Mouse (Mus musculus) layer of hippocampus, adult 9-11 months (tissue): ENCODE results near the gene Supv3l1.
"Not testable (repeated sequence)": the region's sequence is repeated elsewhere in the genome, so short reads cannot be mapped to it uniquely, and the experiment has no call there.

ENCODE experiments used
- DNase-seq: peaks from one replicate; pipeline ENCODE4 v3.0.0; 2022

Gene Supv3l1

GRCm38 (mm10) chr10:62449364-62450279 lies at the start of gene Supv3l1, which contains the start of gene 4930507D05Rik:
Gene Supv3l1, minus strand, starts transcription at chr10:62449738.
Gene 4930507D05Rik, plus strand, starts transcription at chr10:62449489.
- DNase-seq = peak; percentile 92

GRCm38 (mm10) chr10:62491681-62492080 lies 42.1 kb upstream of the Supv3l1 start:
- DNase-seq = not testable (repeated sequence)

- no peak for DNase-seq
These were observed 38.7 kb upstream of the Supv3l1 start for GRCm38 (mm10) chr10:62488266-62488665.

- DNase-seq = peak; percentile 99
These were observed 37.3 kb upstream of the Supv3l1 start, which contains the start of gene Vps26a for GRCm38 (mm10) chr10:62486618-62487415. Gene Vps26a, minus strand, starts transcription at chr10:62486805.

DNA sequence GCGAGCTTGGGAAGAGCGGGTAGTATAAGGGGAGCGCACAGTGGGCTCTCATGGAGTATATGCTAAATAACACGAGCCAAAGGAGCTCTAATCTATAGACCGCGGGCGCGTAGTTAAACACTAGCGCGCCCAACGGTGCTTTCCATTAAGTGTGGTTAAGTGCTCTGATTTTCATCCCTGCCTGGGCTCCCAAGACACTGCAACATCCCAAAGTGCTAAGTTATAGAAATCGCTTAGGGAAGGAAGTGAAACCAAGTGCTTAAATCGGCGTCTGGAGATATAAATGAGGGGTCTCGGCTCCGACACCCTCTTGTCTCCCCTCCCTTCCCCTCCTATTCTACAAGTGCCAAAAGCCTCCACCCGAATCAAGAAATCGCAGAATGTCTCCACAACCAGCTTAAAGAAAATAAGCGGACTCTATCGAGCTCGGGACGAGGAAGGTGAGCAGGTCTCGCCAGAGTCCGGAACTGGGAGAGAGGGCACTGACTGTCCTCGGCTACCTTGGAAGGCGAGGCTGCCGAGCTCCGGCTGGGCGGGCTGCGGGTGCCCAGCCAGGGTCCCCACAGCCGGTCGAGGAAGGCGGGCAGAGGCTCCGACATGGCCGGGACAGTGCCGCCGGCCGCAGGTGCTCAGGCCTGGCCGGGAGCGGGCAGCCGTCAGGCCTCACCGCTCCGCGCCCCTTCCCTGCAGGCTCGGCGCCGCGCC lies 36.5 kb upstream of the Supv3l1 start:
- DNase-seq = no peak

GRCm38 (mm10) chr10:62481108-62481852 lies 31.7 kb upstream of the Supv3l1 start:
- no peak for DNase-seq

- no peak for DNase-seq
These were observed 27.4 kb upstream of the Supv3l1 start for GRCm38 (mm10) chr10:62476980-62477379.

DNA sequence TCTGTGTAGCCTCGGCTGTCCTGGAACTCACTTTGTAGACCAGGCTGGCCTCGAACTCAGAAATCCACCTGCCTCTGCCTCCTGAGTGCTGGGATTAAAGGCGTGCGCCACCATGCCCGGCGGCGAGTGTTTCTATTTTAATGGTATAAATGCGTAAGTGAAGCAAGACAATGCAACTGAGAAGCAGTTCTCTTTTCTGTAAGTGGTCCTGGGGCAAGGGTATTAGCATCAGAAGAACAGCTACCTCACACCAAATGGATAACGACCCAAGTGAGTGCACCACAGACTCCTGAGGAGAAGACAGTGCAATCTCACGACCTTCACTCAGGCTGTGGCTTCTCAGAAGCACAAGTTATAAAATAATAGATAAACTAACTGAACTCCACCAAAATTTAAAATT lies 25.4 kb upstream of the Supv3l1 start:
- DNase-seq = no peak

DNA sequence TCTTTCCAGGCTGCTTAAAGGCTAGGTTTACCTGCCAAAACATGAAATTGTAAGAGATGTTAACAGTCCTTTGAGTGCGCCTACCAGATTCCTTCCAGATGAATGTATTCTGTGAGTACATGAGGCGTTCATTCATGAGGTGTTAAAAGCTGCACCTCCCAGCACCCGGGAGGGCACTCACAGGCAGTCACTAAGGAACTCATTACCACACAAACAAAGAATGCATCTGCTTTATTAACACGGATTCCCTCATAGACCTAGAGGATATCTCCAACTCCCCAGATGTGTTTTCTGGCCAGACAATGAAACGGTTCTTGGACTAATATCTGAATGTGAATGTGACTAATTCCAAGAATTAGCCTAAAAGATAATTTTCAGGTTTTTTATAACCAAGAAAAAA lies 21.6 kb upstream of the Supv3l1 start:
- DNase-seq = no peak

DNA sequence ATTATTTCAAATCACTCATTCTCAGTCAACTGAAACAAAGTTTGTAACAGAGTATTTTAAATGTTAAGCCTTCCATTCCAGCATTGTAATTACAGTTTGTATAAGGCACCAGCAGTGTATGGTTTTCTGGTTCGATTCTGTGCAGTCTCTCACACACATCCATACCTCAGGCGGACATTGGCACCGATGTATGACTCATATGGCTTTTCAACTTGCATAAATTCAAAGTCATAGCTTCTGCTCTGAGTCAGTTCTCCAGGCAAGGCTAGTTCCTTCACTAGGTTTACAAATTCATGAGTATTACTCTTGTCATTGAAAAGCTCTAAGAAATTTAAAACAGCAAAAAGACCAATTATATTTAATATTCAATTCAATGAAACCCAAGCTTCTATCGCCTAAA lies 20.2 kb upstream of the Supv3l1 start:
- DNase-seq = no peak

GRCm38 (mm10) chr10:62461321-62461720 lies 11.8 kb upstream of the Supv3l1 start:
- no peak for DNase-seq

- DNase-seq = not testable (repeated sequence)
These were observed 2.5 kb upstream of the Supv3l1 start for GRCm38 (mm10) chr10:62452001-62452400.

DNA sequence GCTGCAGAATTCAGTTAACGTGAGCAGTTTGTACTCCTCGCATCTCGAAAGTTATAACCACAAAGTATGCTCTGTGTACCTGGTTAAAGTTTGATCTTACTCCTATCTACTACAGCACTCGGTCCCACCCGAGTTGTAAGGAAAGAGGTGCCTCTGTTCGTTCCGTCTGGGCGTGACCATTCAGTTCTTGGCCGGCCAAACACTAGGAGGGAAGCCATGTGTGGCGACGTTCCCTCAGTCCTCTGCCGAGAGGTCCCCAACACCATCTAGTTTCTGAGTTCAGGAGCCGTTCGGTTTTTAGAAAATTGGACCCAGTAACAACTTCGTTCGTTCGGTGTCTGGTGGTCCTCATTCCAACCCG lies 722 bp upstream of the Supv3l1 start:
- DNase-seq = no peak

- no peak for DNase-seq
These were observed 19.1 kb downstream of the Supv3l1 start for GRCm38 (mm10) chr10:62430427-62430826.

GRCm38 (mm10) chr10:62425081-62425871 lies 24.3 kb downstream of the Supv3l1 start:
- no peak for DNase-seq

DNA sequence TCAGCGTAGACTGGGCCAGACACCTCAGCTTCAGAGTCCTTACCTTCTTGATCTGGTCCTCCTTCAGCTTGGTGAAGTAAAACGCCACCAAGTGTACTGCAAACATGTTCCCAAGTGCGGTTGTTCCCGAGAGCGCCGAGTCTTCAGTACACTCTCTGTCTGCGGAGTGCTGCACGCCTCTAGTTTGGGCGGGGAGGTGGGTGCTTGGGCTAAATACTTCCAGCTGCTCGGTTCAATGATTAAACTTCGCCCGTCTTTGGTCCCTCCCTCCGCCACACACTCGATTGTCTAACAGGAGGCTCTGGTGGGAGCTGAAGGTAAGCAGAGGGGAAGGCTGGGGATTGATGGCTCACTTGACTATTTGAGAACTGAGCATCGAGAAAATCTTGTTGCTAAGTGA lies 27.3 kb downstream of the Supv3l1 start, which contains the start of gene Hkdc1:
Hkdc1 (minus strand) TSS at position 237 of the 400 bp plus-strand sequence.
- no peak for DNase-seq

GRCm38 (mm10) chr10:62421127-62421526 lies 28.4 kb downstream of the Supv3l1 start:
- DNase-seq = no peak

GRCm38 (mm10) chr10:62420399-62420798 lies 29.1 kb downstream of the Supv3l1 start:
- no peak for DNase-seq

- DNase-seq = no peak
These were observed 30.1 kb downstream of the Supv3l1 start for GRCm38 (mm10) chr10:62419422-62419821.

- no peak for DNase-seq
These were observed 30.6 kb downstream of the Supv3l1 start for GRCm38 (mm10) chr10:62418831-62419356.

- no peak for DNase-seq
These were observed 35.9 kb downstream of the Supv3l1 start for GRCm38 (mm10) chr10:62413606-62413982.
